Mouse (Mus musculus) granulocyte monocyte progenitor cell, adult 5-6 weeks (primary cell): ENCODE measurements around the gene Cntnap5c. TPM values are rescaled to one million over a fixed set of nuclear protein-coding genes. Genes with fewer than 3 reads are reported as not detected.

ENCODE experiments used
- total RNA-seq, 2 experiments: library from RNA; stranded (forward) in 1 of 2; stranded (reverse) in 1 of 2; fragments of 200-712, 200-1000 nt in 1 of 2; fragments of >200 nt in 1 of 2; fragmentation: Nextera tagmentation in 1 of 2; gene quantifications; 2 replicates each; pipeline ENCODE4 v1.2.3; 2014 to 2017

Cntnap5c gene
- total RNA-seq, 2 experiments from 2014 or later = not detected

Other genes with a start within 250 kb of the Cntnap5c start
- not detected in 2 replicates for gene Vmn2r120, start 224.1 kb upstream of the Cntnap5c start, total RNA-seq (2014; fragmentation: Nextera tagmentation)
- gene Vmn2r120, start 224.1 kb upstream of the Cntnap5c start, total RNA-seq (2017) = not detected in 2 replicates
- not detected in 2 replicates for gene Gm21834, start 27.4 kb upstream of the Cntnap5c start, total RNA-seq (2014; fragmentation: Nextera tagmentation)
- not detected in 2 replicates for gene Gm21834, start 27.4 kb upstream of the Cntnap5c start, total RNA-seq (2017)